Mouse (Mus musculus): ENCODE data around the gene Hspa2. TPM values are rescaled to one million over a fixed set of nuclear protein-coding genes. Genes with fewer than 3 reads are reported as not detected.
A peak's percentile ranks its signal among the peaks of the same experiment; 100 is the strongest.

Gene Hspa2
- total and polyA plus RNA-seq, 3 experiments: 3.4 to 5.3 (median 3.8) TPM

GRCm38 (mm10) chr12:76376649-76377048 lies 27.3 kb upstream of the Hspa2 start:
- peaks cover 5 to 56% of the 10 kb centered on the region in 2 experiments; a peak in 3 of 4 replicates for H3K4me1 ChIP-seq (ENCODE audit: control insufficient read depth in 1 of 2, insufficient read depth in 2 of 2)
- H3K27me3 ChIP-seq (replicated peaks): no peaks in the 10 kb centered on the region
- in situ Hi-C loops (cut with MboI; ENCODE audit: low pct_ligation_motif_present, low pct_unique_long_range_greater_than_20kb, low sequenced_read_pairs): no loop called here
- peaks cover 3% of the 10 kb centered on the region for H3K9me3 ChIP-seq (replicated peaks; ENCODE audit: low read length)
- dilution Hi-C loops (cut with MboI; ENCODE audit: extremely low pct_ligation_motif_present, extremely low pct_unique_long_range_greater_than_20kb, low sequenced_read_pairs): no loop called here
- DNase-seq (ENCODE audit: extremely low read depth): peak; percentile 76
- H3K4me3 ChIP-seq (replicated peaks in 1 of 3; ENCODE audit: low read depth in 2 of 3, low read length in 2 of 3, poor library complexity in 1 of 3): peak overlapping the region in 1 of 3 experiments; percentile 47
- H3K27ac ChIP-seq (ENCODE audit: insufficient read depth, low read depth): peak overlapping the region; percentile 99
- H3K79me2 ChIP-seq (replicated peaks; ENCODE audit: control insufficient read depth, extremely low read depth, insufficient read depth, poor library complexity, severe bottlenecking): peaks cover 83% of the 10 kb centered on the region
- H3K36me3 ChIP-seq (replicated peaks in 1 of 2; ENCODE audit: control insufficient read depth in 1 of 2, insufficient read depth in 1 of 2, low read length in 1 of 2): peaks cover 12 to 33% of the 10 kb centered on the region in 2 experiments
- TF ChIP-seq MXI1 (IDR thresholded peaks at IDR 0.05; ENCODE audit: low read depth, low read length) (peak; percentile 95), MEF2A (IDR thresholded peaks at IDR 0.05; ENCODE audit: borderline replicate concordance, low read depth, low read length) (peak; percentile 84; the same call in 1 of the 2 replicates), SMC3 (IDR thresholded peaks at IDR 0.05; ENCODE audit: low read depth, low read length) (peak; percentile 57), SIN3A (IDR thresholded peaks at IDR 0.05; ENCODE audit: low read length) (peak; percentile 55; the same call in 1 of the 2 replicates), MYC (IDR thresholded peaks at IDR 0.05; ENCODE audit: low read depth, low read length) (peak; percentile 99), UBTF (IDR thresholded peaks at IDR 0.05; ENCODE audit: low read depth, low read length) (peak; percentile 6; the same call in 1 of the 2 replicates), CTCF (conservative IDR thresholded peaks at IDR 0.05 in 1 of 2, IDR thresholded peaks at IDR 0.05 in 1 of 2; ENCODE audit: low read depth in 2 of 2, low read length in 2 of 2) (peak; percentile 67 to 74; a peak in 3 of 4 replicates), RAD21 (IDR thresholded peaks at IDR 0.05; ENCODE audit: low read depth, low read length) (peak; percentile 48), USF2 (conservative IDR thresholded peaks at IDR 0.05; ENCODE audit: low read depth, low read length) (no peak), E2F4 (IDR thresholded peaks at IDR 0.05; ENCODE audit: insufficient replicate concordance, low read depth, low read length) (no peak), EP300 (IDR thresholded peaks at IDR 0.05; ENCODE audit: low read length) (no peak), MAFK (IDR thresholded peaks at IDR 0.05; ENCODE audit: insufficient replicate concordance, low read length) (no peak), MAX (IDR thresholded peaks at IDR 0.05; ENCODE audit: low read length) (peak; percentile 90)
- peak overlapping the region; percentile 74 for H3K4me2 ChIP-seq (ENCODE audit: insufficient read depth, low read depth, poor library complexity, severe bottlenecking)
- peak overlapping the region; percentile 77 for H3K9ac ChIP-seq (ENCODE audit: insufficient read depth, low read depth)

GRCm38 (mm10) chr12:76377059-76377458 lies 26.9 kb upstream of the Hspa2 start:
- Histone ChIP-seq H3K4me1 (ENCODE audit: control insufficient read depth in 1 of 2, insufficient read depth in 2 of 2) (peaks cover 5 to 56% of the 10 kb centered on the region in 2 experiments; a peak in 3 of 4 replicates), H3K9ac (ENCODE audit: insufficient read depth, low read depth) (peak overlapping the region; percentile 85), H3K79me2 (replicated peaks; ENCODE audit: control insufficient read depth, extremely low read depth, insufficient read depth, poor library complexity, severe bottlenecking) (peaks cover 83% of the 10 kb centered on the region), H3K4me2 (ENCODE audit: insufficient read depth, low read depth, poor library complexity, severe bottlenecking) (peak overlapping the region; percentile 75), H3K9me3 (replicated peaks; ENCODE audit: low read length) (peaks cover 3% of the 10 kb centered on the region), H3K36me3 (replicated peaks in 1 of 2; ENCODE audit: control insufficient read depth in 1 of 2, insufficient read depth in 1 of 2, low read length in 1 of 2) (peaks cover 12 to 36% of the 10 kb centered on the region in 2 experiments), H3K4me3 (replicated peaks in 1 of 3; ENCODE audit: low read depth in 2 of 3, low read length in 2 of 3, poor library complexity in 1 of 3) (peak overlapping the region in 1 of 3 experiments; percentile 47), H3K27ac (ENCODE audit: insufficient read depth, low read depth) (peak overlapping the region; percentile 99), H3K27me3 (replicated peaks) (no peaks in the 10 kb centered on the region)
- TF ChIP-seq ELF1 (IDR thresholded peaks at IDR 0.05; ENCODE audit: low read depth, low read length) (peak; percentile 59), ETS1 (conservative IDR thresholded peaks at IDR 0.05; ENCODE audit: low read depth, low read length) (peak; percentile 59), MYC (IDR thresholded peaks at IDR 0.05; ENCODE audit: low read depth, low read length) (no peak), MAX (IDR thresholded peaks at IDR 0.05; ENCODE audit: low read length) (peak; percentile 81), TCF12 (IDR thresholded peaks at IDR 0.05; ENCODE audit: low read depth, low read length) (peak; percentile 71; the same call in 1 of the 2 replicates), TBP (conservative IDR thresholded peaks at IDR 0.05; ENCODE audit: low read depth, low read length) (0 out of 2 replicates have a peak, but pooled peaks have one; percentile 29), MXI1 (IDR thresholded peaks at IDR 0.05; ENCODE audit: low read depth, low read length) (peak; percentile 27; the same call in 1 of the 2 replicates), UBTF (IDR thresholded peaks at IDR 0.05; ENCODE audit: low read depth, low read length) (no peak; the same call in 1 of the 2 replicates), POLR2A (IDR thresholded peaks at IDR 0.05; ENCODE audit: low read depth, low read length) (peak; percentile 74), ZKSCAN1 (IDR thresholded peaks at IDR 0.05; ENCODE audit: borderline replicate concordance, low read depth, low read length) (no peak), MEF2A (IDR thresholded peaks at IDR 0.05; ENCODE audit: borderline replicate concordance, low read depth, low read length) (no peak), USF1 (IDR thresholded peaks at IDR 0.05; ENCODE audit: low read depth, low read length) (peak; percentile 72), ZMIZ1 (IDR thresholded peaks at IDR 0.05; ENCODE audit: low read depth, low read length) (peak; percentile 57; the same call in 1 of the 2 replicates), USF2 (conservative IDR thresholded peaks at IDR 0.05; ENCODE audit: low read depth, low read length) (peak; percentile 61), GABPA (IDR thresholded peaks at IDR 0.05; ENCODE audit: insufficient replicate concordance, low read depth, low read length) (no peak), NRF1 (IDR thresholded peaks at IDR 0.05; ENCODE audit: low read depth, low read length) (peak; percentile 51; the same call in 1 of the 2 replicates), MAZ (IDR thresholded peaks at IDR 0.05; ENCODE audit: low read depth, low read length) (no peak), IRF4 (IDR thresholded peaks at IDR 0.05; ENCODE audit: low read depth, low read length) (peak; percentile 72), EP300 (IDR thresholded peaks at IDR 0.05; ENCODE audit: low read length) (0 out of 2 replicates have a peak, but pooled peaks have one; percentile 36), BHLHE40 (IDR thresholded peaks at IDR 0.05; ENCODE audit: low read depth, low read length) (peak; percentile 90), ZC3H11A (IDR thresholded peaks at IDR 0.05; ENCODE audit: low read depth, low read length) (no peak), SIN3A (IDR thresholded peaks at IDR 0.05; ENCODE audit: low read length) (peak; percentile 60; the same call in 1 of the 2 replicates)
- dilution Hi-C loops (cut with MboI; ENCODE audit: extremely low pct_ligation_motif_present, extremely low pct_unique_long_range_greater_than_20kb, low sequenced_read_pairs) (no loop called here), in situ Hi-C loops (cut with MboI; ENCODE audit: low pct_ligation_motif_present, low pct_unique_long_range_greater_than_20kb, low sequenced_read_pairs) (no loop called here)
- peak; percentile 71 for DNase-seq (ENCODE audit: extremely low read depth)

All from CH12.LX (cell line).